Mouse (Mus musculus): ENCODE results near the gene Irf4. TPM values are rescaled to one million over a fixed set of nuclear protein-coding genes. Genes with fewer than 3 reads are reported as not detected.

Irf4 gene
- polyA plus RNA-seq, 1 experiment from 2014 or later = not detected

- no peak overlapping the region for H3K27ac ChIP-seq (ENCODE audit: low read depth, low read length)
- 91% methylated on average over 4 of the region's 4 CpGs for WGBS
- H3K4me2 ChIP-seq (ENCODE audit: low read depth, low read length) = no peak overlapping the region
- ATAC-seq (ENCODE audit: low read depth) = no peak
- H3K4me3 ChIP-seq (ENCODE audit: low read depth, low read length) = no peak overlapping the region
- H3K9ac ChIP-seq (replicated peaks; ENCODE audit: low read depth, low read length) = no peak overlapping the region
- H3K4me1 ChIP-seq (ENCODE audit: control insufficient read depth, insufficient read depth, low read length) = no peaks in the 10 kb centered on the region
- H3K27me3 ChIP-seq (ENCODE audit: control insufficient read depth, insufficient read depth, low read length) = no peaks in the 10 kb centered on the region
- no peaks in the 10 kb centered on the region for H3K36me3 ChIP-seq (ENCODE audit: control insufficient read depth, insufficient read depth, low read length)
- H3K9me3 ChIP-seq (ENCODE audit: control insufficient read depth, low read length) = no peaks in the 10 kb centered on the region
Measured at GRCm38 (mm10) chr13:30793196-30793595, 44.2 kb downstream of the Irf4 start.

GRCm38 (mm10) chr13:30793616-30794015 is 44.6 kb downstream of the Irf4 start:
- no peaks in the 10 kb centered on the region for H3K27me3 ChIP-seq (ENCODE audit: control insufficient read depth, insufficient read depth, low read length)
- no peaks in the 10 kb centered on the region for H3K9me3 ChIP-seq (ENCODE audit: control insufficient read depth, low read length)
- no peaks in the 10 kb centered on the region for H3K36me3 ChIP-seq (ENCODE audit: control insufficient read depth, insufficient read depth, low read length)
- 89% methylated on average over 5 of the region's 5 CpGs for WGBS
- no peak overlapping the region for H3K27ac ChIP-seq (ENCODE audit: low read depth, low read length)
- ATAC-seq (ENCODE audit: low read depth) = no peak
- no peak overlapping the region for H3K4me2 ChIP-seq (ENCODE audit: low read depth, low read length)
- H3K4me1 ChIP-seq (ENCODE audit: control insufficient read depth, insufficient read depth, low read length) = no peaks in the 10 kb centered on the region
- no peak overlapping the region for H3K9ac ChIP-seq (replicated peaks; ENCODE audit: low read depth, low read length)
- no peak overlapping the region for H3K4me3 ChIP-seq (ENCODE audit: low read depth, low read length)

- Histone ChIP-seq H3K36me3 (ENCODE audit: control insufficient read depth, insufficient read depth, low read length) (no peaks in the 10 kb centered on the region), H3K27ac (ENCODE audit: low read depth, low read length) (no peak overlapping the region), H3K9ac (replicated peaks; ENCODE audit: low read depth, low read length) (no peak overlapping the region), H3K9me3 (ENCODE audit: control insufficient read depth, low read length) (no peaks in the 10 kb centered on the region), H3K4me3 (ENCODE audit: low read depth, low read length) (no peak overlapping the region), H3K4me1 (ENCODE audit: control insufficient read depth, insufficient read depth, low read length) (no peaks in the 10 kb centered on the region), H3K27me3 (ENCODE audit: control insufficient read depth, insufficient read depth, low read length) (no peaks in the 10 kb centered on the region), H3K4me2 (ENCODE audit: low read depth, low read length) (no peak overlapping the region)
- ATAC-seq (ENCODE audit: low read depth) = no peak
- 91% methylated on average over 4 of the region's 4 CpGs for WGBS
Measured at GRCm38 (mm10) chr13:30795960-30796359, 46.9 kb downstream of the Irf4 start.

GRCm38 (mm10) chr13:30801886-30802285 is 52.9 kb downstream of the Irf4 start:
- Histone ChIP-seq H3K27ac (ENCODE audit: low read depth, low read length) (no peak overlapping the region), H3K4me1 (ENCODE audit: control insufficient read depth, insufficient read depth, low read length) (no peaks in the 10 kb centered on the region), H3K4me2 (ENCODE audit: low read depth, low read length) (no peak overlapping the region), H3K27me3 (ENCODE audit: control insufficient read depth, insufficient read depth, low read length) (no peaks in the 10 kb centered on the region), H3K36me3 (ENCODE audit: control insufficient read depth, insufficient read depth, low read length) (no peaks in the 10 kb centered on the region), H3K9ac (replicated peaks; ENCODE audit: low read depth, low read length) (no peak overlapping the region), H3K9me3 (ENCODE audit: control insufficient read depth, low read length) (no peaks in the 10 kb centered on the region), H3K4me3 (ENCODE audit: low read depth, low read length) (no peak overlapping the region)
- 79% methylated on average over 4 of the region's 4 CpGs for WGBS
- ATAC-seq (ENCODE audit: low read depth) = no peak

GRCm38 (mm10) chr13:30802336-30802955 is 53.4 kb downstream of the Irf4 start:
- Histone ChIP-seq H3K36me3 (ENCODE audit: control insufficient read depth, insufficient read depth, low read length) (no peaks in the 10 kb centered on the region), H3K4me2 (ENCODE audit: low read depth, low read length) (no peak overlapping the region), H3K4me1 (ENCODE audit: control insufficient read depth, insufficient read depth, low read length) (no peaks in the 10 kb centered on the region), H3K9ac (replicated peaks; ENCODE audit: low read depth, low read length) (no peak overlapping the region), H3K4me3 (ENCODE audit: low read depth, low read length) (no peak overlapping the region), H3K27me3 (ENCODE audit: control insufficient read depth, insufficient read depth, low read length) (no peaks in the 10 kb centered on the region), H3K9me3 (ENCODE audit: control insufficient read depth, low read length) (no peaks in the 10 kb centered on the region), H3K27ac (ENCODE audit: low read depth, low read length) (no peak overlapping the region)
- ATAC-seq (ENCODE audit: low read depth) = no peak
- WGBS = 84% methylated on average over 5 of the region's 5 CpGs

GRCm38 (mm10) chr13:30809240-30809639 is 60.2 kb downstream of the Irf4 start:
- WGBS = 78% methylated on average over 7 of the region's 7 CpGs
- Histone ChIP-seq H3K9me3 (ENCODE audit: control insufficient read depth, low read length) (no peaks in the 10 kb centered on the region), H3K4me1 (ENCODE audit: control insufficient read depth, insufficient read depth, low read length) (no peaks in the 10 kb centered on the region), H3K36me3 (ENCODE audit: control insufficient read depth, insufficient read depth, low read length) (0 out of 2 replicates have a peak, but pooled peaks cover 3% of the 10 kb centered on the region), H3K27me3 (ENCODE audit: control insufficient read depth, insufficient read depth, low read length) (no peaks in the 10 kb centered on the region), H3K9ac (replicated peaks; ENCODE audit: low read depth, low read length) (no peak overlapping the region), H3K4me3 (ENCODE audit: low read depth, low read length) (no peak overlapping the region), H3K27ac (ENCODE audit: low read depth, low read length) (no peak overlapping the region), H3K4me2 (ENCODE audit: low read depth, low read length) (no peak overlapping the region)
- ATAC-seq (ENCODE audit: low read depth) = no peak

- Histone ChIP-seq H3K4me3 (ENCODE audit: low read depth, low read length) (no peak overlapping the region), H3K36me3 (ENCODE audit: control insufficient read depth, insufficient read depth, low read length) (peaks cover 4% of the 10 kb centered on the region; the same call in 1 of the 2 replicates), H3K27ac (ENCODE audit: low read depth, low read length) (no peak overlapping the region), H3K9me3 (ENCODE audit: control insufficient read depth, low read length) (no peaks in the 10 kb centered on the region), H3K4me1 (ENCODE audit: control insufficient read depth, insufficient read depth, low read length) (no peaks in the 10 kb centered on the region), H3K27me3 (ENCODE audit: control insufficient read depth, insufficient read depth, low read length) (no peaks in the 10 kb centered on the region), H3K4me2 (ENCODE audit: low read depth, low read length) (no peak overlapping the region), H3K9ac (replicated peaks; ENCODE audit: low read depth, low read length) (no peak overlapping the region)
- WGBS = 92% methylated on average over 5 of the region's 5 CpGs
- ATAC-seq (ENCODE audit: low read depth) = no peak
Measured at GRCm38 (mm10) chr13:30813464-30813863, 64.4 kb downstream of the Irf4 start.

GRCm38 (mm10) chr13:30814256-30814655 is 65.2 kb downstream of the Irf4 start:
- no peak overlapping the region for H3K27ac ChIP-seq (ENCODE audit: low read depth, low read length)
- H3K36me3 ChIP-seq (ENCODE audit: control insufficient read depth, insufficient read depth, low read length) = peaks cover 4% of the 10 kb centered on the region; the same call in 1 of the 2 replicates
- H3K27me3 ChIP-seq (ENCODE audit: control insufficient read depth, insufficient read depth, low read length) = no peaks in the 10 kb centered on the region
- no peak overlapping the region for H3K9ac ChIP-seq (replicated peaks; ENCODE audit: low read depth, low read length)
- H3K4me1 ChIP-seq (ENCODE audit: control insufficient read depth, insufficient read depth, low read length) = no peaks in the 10 kb centered on the region
- no peaks in the 10 kb centered on the region for H3K9me3 ChIP-seq (ENCODE audit: control insufficient read depth, low read length)
- 91% methylated on average over 5 of the region's 5 CpGs for WGBS
- H3K4me3 ChIP-seq (ENCODE audit: low read depth, low read length) = no peak overlapping the region
- no peak overlapping the region for H3K4me2 ChIP-seq (ENCODE audit: low read depth, low read length)
- no peak for ATAC-seq (ENCODE audit: low read depth)
